Mouse (Mus musculus) heart, postnatal 0 days (tissue): ENCODE measurements around the gene Dbndd1.

Experiments
- CTCF ChIP-seq: IDR thresholded peaks from 2 replicates; pipeline ENCODE4 v1.5.1; 2016; ENCODE audit warnings: antibody characterized with exemption, control low read depth, low read depth
- EP300 ChIP-seq: IDR thresholded peaks from 2 replicates; pipeline ENCODE4 v1.6.1; 2016; ENCODE audit warnings: antibody characterized with exemption, low read depth

DNA sequence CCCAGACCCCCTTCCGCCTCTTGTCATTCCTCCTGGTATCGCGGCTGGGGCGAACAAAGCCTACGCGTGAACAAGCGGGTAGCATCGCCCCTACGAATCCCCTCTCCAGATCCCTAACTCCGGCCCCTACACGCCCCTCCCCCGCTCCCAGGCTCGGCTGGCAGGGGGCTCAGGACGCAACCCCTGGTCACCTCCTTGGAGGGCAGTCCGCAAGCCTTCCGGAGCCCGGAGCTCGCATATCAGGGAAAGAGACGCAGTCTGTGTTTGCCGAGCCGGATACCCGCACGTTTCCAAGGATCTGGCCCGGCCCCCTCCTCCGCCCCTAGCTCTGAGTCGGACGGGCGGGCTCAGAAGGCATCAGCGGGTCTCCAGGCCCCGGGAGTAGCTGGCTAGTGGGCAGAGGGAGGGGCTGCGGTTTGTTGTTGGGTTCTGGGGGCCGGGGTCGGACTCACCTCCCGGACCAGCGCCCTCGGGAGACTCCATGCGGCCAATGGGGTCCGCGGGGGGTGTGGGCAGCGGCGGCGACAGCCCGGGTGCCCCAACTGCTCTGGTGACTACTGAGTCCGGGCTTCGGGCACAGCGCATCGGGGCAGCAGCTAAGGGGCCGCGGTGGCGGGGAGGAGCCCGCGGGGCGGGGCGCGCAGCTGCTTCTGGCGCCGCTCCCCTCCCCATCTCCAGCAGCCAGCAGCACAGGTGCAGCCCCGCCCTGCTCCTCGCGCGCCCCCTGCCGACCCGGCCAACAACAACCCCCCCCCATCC is at the start of gene Dbndd1:
- TF ChIP-seq CTCF: no peak
- no peak for TF ChIP-seq EP300
